Mouse (Mus musculus): ENCODE results near the gene Mlh1. TPM values are rescaled to one million over a fixed set of nuclear protein-coding genes. Genes with fewer than 3 reads are reported as not detected.

Mlh1 gene
- polyA plus RNA-seq, 1 experiment, result 11.4 TPM

DNA sequence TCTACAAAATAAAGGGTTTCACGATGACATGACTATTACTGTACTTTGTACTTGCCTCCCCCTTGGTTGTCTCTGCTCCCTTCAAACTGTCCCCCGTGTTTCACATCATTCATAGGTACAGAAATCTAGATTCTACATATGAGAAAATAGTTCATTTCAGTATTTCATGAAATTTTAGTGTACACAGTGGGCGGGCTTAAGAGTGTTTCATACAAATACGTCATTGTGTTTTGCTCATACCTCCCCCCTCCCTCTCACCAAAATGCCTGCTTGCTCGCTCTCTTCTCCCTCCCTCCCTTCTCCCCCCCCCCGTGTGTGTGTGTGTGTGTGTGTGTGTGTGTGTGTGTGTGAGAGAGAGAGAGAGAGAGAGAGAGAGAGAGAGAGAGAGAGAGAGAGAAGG lies 41.7 kb upstream of the Mlh1 start:
- Histone ChIP-seq H3K27me3 (ENCODE audit: control insufficient read depth, insufficient read depth, insufficient read length) (peaks cover 18% of the 10 kb centered on the region), H3K36me3 (ENCODE audit: control insufficient read depth, insufficient read depth) (no peaks in the 10 kb centered on the region), H3K79me2 (ENCODE audit: control insufficient read depth, insufficient read depth) (no peaks in the 10 kb centered on the region), H3ac (ENCODE audit: control insufficient read depth, insufficient read length) (no peak overlapping the region), H3K4me3 (no peak overlapping the region), H3K4me2 (ENCODE audit: low read depth) (no peak overlapping the region)
- TF ChIP-seq SRF (IDR thresholded peaks at IDR 0.05; ENCODE audit: control insufficient read depth, insufficient read length, low read depth), result no peak

DNA sequence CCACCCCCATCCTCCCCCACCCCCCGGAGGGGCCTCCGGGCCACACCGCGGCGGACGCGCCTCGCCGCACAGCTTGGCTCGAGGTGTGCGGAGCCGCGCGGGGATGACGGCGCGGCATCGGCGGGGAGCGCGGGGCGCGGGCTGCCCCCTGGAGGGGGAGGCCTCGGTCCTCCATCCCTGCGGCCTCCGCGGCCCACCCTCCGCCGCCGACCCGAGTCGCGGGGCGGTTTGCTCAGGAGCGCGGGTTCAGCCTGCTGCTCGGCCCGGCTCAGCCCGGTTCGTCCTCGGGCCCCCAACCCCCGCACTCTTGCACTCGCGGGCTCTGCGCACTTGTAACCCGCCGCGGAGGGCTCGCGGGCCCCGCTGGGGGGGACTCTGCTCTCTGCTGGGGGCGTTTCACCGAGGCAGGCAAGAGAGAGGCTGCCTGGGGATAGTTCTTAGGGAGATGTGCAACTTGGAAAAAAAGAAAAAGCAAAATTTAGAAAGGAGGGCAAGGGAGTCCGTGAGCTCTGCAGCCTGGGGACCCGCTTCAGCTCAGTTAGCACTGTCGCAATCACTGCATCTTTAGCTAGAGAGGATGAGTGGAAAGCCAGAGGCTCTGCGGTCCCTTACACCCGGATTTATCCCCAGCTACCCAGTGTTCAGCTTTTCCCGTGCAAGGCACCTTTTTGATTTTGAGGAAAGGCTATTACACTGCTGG lies 41.0 kb upstream of the Mlh1 start:
- H3K4me3 ChIP-seq, result no peak overlapping the region
- H3K27me3 ChIP-seq (ENCODE audit: control insufficient read depth, insufficient read depth, insufficient read length), result peaks cover 18% of the 10 kb centered on the region
- no peak overlapping the region for H3K4me2 ChIP-seq (ENCODE audit: low read depth)
- no peaks in the 10 kb centered on the region for H3K79me2 ChIP-seq (ENCODE audit: control insufficient read depth, insufficient read depth)
- TF ChIP-seq TCF3 (IDR thresholded peaks at IDR 0.05; ENCODE audit: insufficient read length, low read depth) (no peak), CEBPB (IDR thresholded peaks at IDR 0.05; ENCODE audit: insufficient read depth, poor library complexity, severe bottlenecking) (no peak), SRF (IDR thresholded peaks at IDR 0.05; ENCODE audit: control insufficient read depth, insufficient read length, low read depth) (no peak), REST (IDR thresholded peaks at IDR 0.05; ENCODE audit: insufficient read depth, insufficient read length) (no peak), POLR2A (IDR thresholded peaks at IDR 0.05; ENCODE audit: insufficient read length, low read depth) (no peak), MYOD1 (IDR thresholded peaks at IDR 0.05; ENCODE audit: control insufficient read depth in 1 of 3, insufficient read length in 2 of 3, low read depth in 2 of 3) (no peak), MAX (IDR thresholded peaks at IDR 0.05; ENCODE audit: low read depth) (no peak), E2F4 (IDR thresholded peaks at IDR 0.05; ENCODE audit: insufficient read depth) (no peak), TCF12 (IDR thresholded peaks at IDR 0.05; ENCODE audit: insufficient read depth, poor library complexity, severe bottlenecking) (no peak)
- no peaks in the 10 kb centered on the region for H3K36me3 ChIP-seq (ENCODE audit: control insufficient read depth, insufficient read depth)
- H3ac ChIP-seq (ENCODE audit: control insufficient read depth, insufficient read length), result no peak overlapping the region

DNA sequence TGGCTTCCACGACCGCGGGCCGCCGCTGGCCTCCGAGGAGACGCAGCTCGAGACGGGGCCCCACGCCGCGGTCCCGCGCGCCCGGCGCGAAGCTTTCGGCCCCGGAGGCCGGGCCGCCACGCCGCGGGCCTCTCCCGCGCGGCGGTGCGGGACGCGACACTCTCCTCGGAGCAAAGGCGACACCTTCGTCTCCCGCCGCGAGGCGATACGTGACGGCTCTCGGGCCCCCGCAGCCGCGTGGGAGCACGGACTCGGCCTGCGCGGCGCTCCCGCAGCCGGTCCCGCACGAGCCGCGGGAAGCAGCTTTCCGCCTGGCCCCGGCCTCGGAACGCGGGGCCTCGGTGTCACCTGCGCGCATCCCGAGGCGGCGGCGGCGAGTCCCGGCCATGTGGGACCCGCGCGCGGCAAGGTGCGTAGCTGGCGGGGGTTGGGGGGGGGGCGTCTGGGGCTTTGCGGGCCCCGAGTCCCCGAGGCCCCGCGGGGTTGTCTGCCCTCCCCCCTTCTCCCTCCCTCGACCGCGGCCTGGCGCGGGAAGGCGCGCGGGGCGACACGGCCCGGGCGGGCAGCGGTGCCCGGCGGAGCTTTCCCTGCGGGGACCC lies 40.4 kb upstream of the Mlh1 start:
- no peak overlapping the region for H3K4me2 ChIP-seq (ENCODE audit: low read depth)
- no peak overlapping the region for H3ac ChIP-seq (ENCODE audit: control insufficient read depth, insufficient read length)
- no peaks in the 10 kb centered on the region for H3K79me2 ChIP-seq (ENCODE audit: control insufficient read depth, insufficient read depth)
- peaks cover 18% of the 10 kb centered on the region for H3K27me3 ChIP-seq (ENCODE audit: control insufficient read depth, insufficient read depth, insufficient read length)
- no peak overlapping the region for H3K4me3 ChIP-seq
- TF ChIP-seq MAX (IDR thresholded peaks at IDR 0.05; ENCODE audit: low read depth), result no peak
- TF ChIP-seq TCF3 (IDR thresholded peaks at IDR 0.05; ENCODE audit: insufficient read length, low read depth), result no peak
- TF ChIP-seq CEBPB (IDR thresholded peaks at IDR 0.05; ENCODE audit: insufficient read depth, poor library complexity, severe bottlenecking), result no peak
- no peak for TF ChIP-seq TCF12 (IDR thresholded peaks at IDR 0.05; ENCODE audit: insufficient read depth, poor library complexity, severe bottlenecking)
- no peaks in the 10 kb centered on the region for H3K36me3 ChIP-seq (ENCODE audit: control insufficient read depth, insufficient read depth)

DNA sequence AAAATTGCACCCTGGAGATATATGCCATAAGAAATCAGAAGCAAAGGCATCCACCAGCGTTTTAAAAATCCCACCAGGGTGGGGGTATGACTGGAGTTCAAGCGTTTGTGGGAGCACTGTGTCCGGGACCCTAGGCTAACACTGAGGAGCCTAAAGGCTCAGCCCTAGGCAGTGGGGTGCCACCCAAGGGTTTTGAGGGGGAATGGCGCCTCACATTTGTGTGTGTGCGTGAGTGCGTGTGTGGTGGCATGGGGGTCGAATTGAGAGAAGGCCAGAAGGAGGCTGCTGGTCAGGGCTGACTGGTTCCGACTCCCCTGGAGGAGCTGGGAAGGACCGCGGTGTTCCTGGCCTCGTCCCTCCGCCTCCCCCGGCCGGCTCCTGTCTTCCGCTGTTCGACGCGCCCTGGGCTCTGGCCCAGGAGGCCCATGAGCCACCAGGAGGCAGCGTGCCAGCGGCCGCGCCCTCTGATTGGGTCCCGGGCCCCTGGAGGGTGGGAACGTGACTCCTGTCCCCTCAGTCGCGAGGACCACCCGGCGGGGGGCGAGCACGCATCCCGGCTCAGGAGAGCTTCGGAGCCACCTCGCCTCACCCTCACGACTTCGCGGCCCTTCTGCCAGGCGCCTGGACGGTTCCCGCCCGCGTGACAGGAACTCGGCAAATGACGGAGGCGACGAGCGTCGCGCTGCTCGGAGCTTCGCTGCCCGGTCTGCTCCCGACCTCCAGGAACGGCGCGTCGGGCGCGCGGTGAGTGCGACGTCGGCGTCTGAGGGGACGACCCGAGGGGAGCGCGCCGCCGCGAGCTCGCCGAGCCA lies 39.6 kb upstream of the Mlh1 start, which contains the start of gene Trank1:
Gene Trank1, plus strand, starts transcription at position 709 of the 812 bp plus-strand sequence.
- H3K4me3 ChIP-seq, result no peak within 1 kb of the TSS
- H3ac ChIP-seq (ENCODE audit: control insufficient read depth, insufficient read length), result no peak within 1 kb of the TSS
- H3K4me2 ChIP-seq (ENCODE audit: low read depth), result no peak within 1 kb of the TSS
- no peak for TF ChIP-seq POLR2A (IDR thresholded peaks at IDR 0.05; ENCODE audit: insufficient read length, low read depth)
- TF ChIP-seq MAX (IDR thresholded peaks at IDR 0.05; ENCODE audit: low read depth), result no peak
- TF ChIP-seq POLR2AphosphoS2 (IDR thresholded peaks at IDR 0.05; ENCODE audit: insufficient read length, low read depth), result no peak
- no peak for TF ChIP-seq SRF (IDR thresholded peaks at IDR 0.05; ENCODE audit: control insufficient read depth, insufficient read length, low read depth)
- TF ChIP-seq CEBPB (IDR thresholded peaks at IDR 0.05; ENCODE audit: insufficient read depth, poor library complexity, severe bottlenecking), result no peak
- no peak for TF ChIP-seq REST (IDR thresholded peaks at IDR 0.05; ENCODE audit: insufficient read depth, insufficient read length)
- no peak for TF ChIP-seq MYOG (IDR thresholded peaks at IDR 0.05; ENCODE audit: control insufficient read depth in 1 of 3, insufficient read depth in 1 of 3, insufficient read length in 2 of 3, low read depth in 2 of 3)
- TF ChIP-seq MYOD1 (IDR thresholded peaks at IDR 0.05; ENCODE audit: control insufficient read depth in 1 of 3, insufficient read length in 2 of 3, low read depth in 2 of 3), result no peak
- TF ChIP-seq TCF3 (IDR thresholded peaks at IDR 0.05; ENCODE audit: insufficient read length, low read depth), result no peak
- TF ChIP-seq E2F4 (IDR thresholded peaks at IDR 0.05; ENCODE audit: insufficient read depth), result no peak
- TF ChIP-seq USF1 (IDR thresholded peaks at IDR 0.05; ENCODE audit: low read depth), result no peak
- no peak for TF ChIP-seq TCF12 (IDR thresholded peaks at IDR 0.05; ENCODE audit: insufficient read depth, poor library complexity, severe bottlenecking)
- H3K36me3 ChIP-seq (ENCODE audit: control insufficient read depth, insufficient read depth), result no peaks in the 10 kb centered on the region
- peaks cover 18% of the 10 kb centered on the region for H3K27me3 ChIP-seq (ENCODE audit: control insufficient read depth, insufficient read depth, insufficient read length)
- no peaks in the 10 kb centered on the region for H3K79me2 ChIP-seq (ENCODE audit: control insufficient read depth, insufficient read depth)

DNA sequence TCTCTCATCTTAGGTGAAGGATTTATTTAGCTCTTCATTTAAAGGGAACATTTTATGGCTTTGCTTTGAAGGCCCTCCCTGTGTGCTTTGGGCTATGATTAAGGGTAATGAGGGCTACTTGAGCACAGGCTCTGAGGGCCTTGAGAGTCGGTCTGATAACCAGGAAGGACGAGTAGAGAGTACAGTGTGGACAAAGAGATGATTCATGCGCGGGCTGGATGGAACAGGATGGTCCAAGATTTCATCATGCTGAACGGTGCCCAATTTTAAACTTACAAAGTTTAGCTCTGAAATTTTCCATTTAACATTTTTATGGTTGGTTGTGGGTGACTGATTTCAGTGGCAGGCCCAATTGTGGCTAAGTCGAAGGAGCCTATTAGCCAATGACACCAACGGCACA lies 34.6 kb upstream of the Mlh1 start:
- Histone ChIP-seq H3K4me2 (ENCODE audit: low read depth) (no peak overlapping the region), H3K79me2 (ENCODE audit: control insufficient read depth, insufficient read depth) (no peaks in the 10 kb centered on the region), H3ac (ENCODE audit: control insufficient read depth, insufficient read length) (no peak overlapping the region), H3K27me3 (ENCODE audit: control insufficient read depth, insufficient read depth, insufficient read length) (peaks cover 1% of the 10 kb centered on the region), H3K36me3 (ENCODE audit: control insufficient read depth, insufficient read depth) (no peaks in the 10 kb centered on the region), H3K4me3 (no peak overlapping the region)
- no peak for TF ChIP-seq REST (IDR thresholded peaks at IDR 0.05; ENCODE audit: insufficient read depth, insufficient read length)
- no peak for TF ChIP-seq POLR2A (IDR thresholded peaks at IDR 0.05; ENCODE audit: insufficient read length, low read depth)
- no peak for TF ChIP-seq TCF12 (IDR thresholded peaks at IDR 0.05; ENCODE audit: insufficient read depth, poor library complexity, severe bottlenecking)
- no peak for TF ChIP-seq MAX (IDR thresholded peaks at IDR 0.05; ENCODE audit: low read depth)
- TF ChIP-seq MYOG (IDR thresholded peaks at IDR 0.05; ENCODE audit: control insufficient read depth in 1 of 3, insufficient read depth in 1 of 3, insufficient read length in 2 of 3, low read depth in 2 of 3), result no peak
- no peak for TF ChIP-seq TCF3 (IDR thresholded peaks at IDR 0.05; ENCODE audit: insufficient read length, low read depth)
- TF ChIP-seq USF1 (IDR thresholded peaks at IDR 0.05; ENCODE audit: low read depth), result no peak
- no peak for TF ChIP-seq SRF (IDR thresholded peaks at IDR 0.05; ENCODE audit: control insufficient read depth, insufficient read length, low read depth)
- no peak for TF ChIP-seq CEBPB (IDR thresholded peaks at IDR 0.05; ENCODE audit: insufficient read depth, poor library complexity, severe bottlenecking)
- TF ChIP-seq E2F4 (IDR thresholded peaks at IDR 0.05; ENCODE audit: insufficient read depth), result no peak
- no peak for TF ChIP-seq POLR2AphosphoS2 (IDR thresholded peaks at IDR 0.05; ENCODE audit: insufficient read length, low read depth)
- TF ChIP-seq MYOD1 (IDR thresholded peaks at IDR 0.05; ENCODE audit: control insufficient read depth in 1 of 3, insufficient read length in 2 of 3, low read depth in 2 of 3), result no peak
